Mouse (Mus musculus): Measurements from ENCODE around the gene Pias3. TPM values are rescaled to one million over a fixed set of nuclear protein-coding genes. Genes with fewer than 3 reads are reported as not detected.
"Not testable (repeated sequence)": the region's sequence is repeated elsewhere in the genome, so short reads cannot be mapped to it uniquely, and the experiment has no call there.

Pias3 gene
- polyA plus RNA-seq (2012; rRNA removed) = 45.8 and 47.6 TPM in 2 replicates

GRCm38 (mm10) chr3:96696198-96696765 lies at the start of gene Pias3:
Pias3 (plus strand) TSS chr3:96696384.
- DNase-seq (ENCODE audit: low spot score) = peak; percentile 79

GRCm38 (mm10) chr3:96647365-96647764 lies 48.8 kb upstream of the Pias3 start:
- no peak for DNase-seq (ENCODE audit: low spot score)

DNA sequence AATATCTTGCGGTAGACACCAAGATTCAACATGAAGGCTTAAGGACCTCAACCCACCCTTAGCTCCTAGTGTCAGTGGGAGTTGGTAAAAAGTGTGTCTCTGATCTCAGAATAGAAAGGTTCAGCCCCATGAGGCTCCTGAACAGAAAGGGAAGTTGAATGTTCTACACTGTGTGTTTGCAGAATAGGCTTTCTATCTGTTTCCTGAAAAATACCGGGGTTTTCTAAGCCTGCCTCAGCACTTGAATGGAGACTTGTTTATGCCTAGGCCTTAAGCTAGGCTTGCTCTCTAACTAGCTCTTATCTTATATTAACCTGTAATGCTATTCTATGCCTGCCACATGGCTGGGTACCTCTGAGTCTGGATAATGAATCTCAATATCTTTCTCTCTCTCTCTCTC lies 35.3 kb upstream of the Pias3 start:
- no peak for DNase-seq (ENCODE audit: low spot score)

DNA sequence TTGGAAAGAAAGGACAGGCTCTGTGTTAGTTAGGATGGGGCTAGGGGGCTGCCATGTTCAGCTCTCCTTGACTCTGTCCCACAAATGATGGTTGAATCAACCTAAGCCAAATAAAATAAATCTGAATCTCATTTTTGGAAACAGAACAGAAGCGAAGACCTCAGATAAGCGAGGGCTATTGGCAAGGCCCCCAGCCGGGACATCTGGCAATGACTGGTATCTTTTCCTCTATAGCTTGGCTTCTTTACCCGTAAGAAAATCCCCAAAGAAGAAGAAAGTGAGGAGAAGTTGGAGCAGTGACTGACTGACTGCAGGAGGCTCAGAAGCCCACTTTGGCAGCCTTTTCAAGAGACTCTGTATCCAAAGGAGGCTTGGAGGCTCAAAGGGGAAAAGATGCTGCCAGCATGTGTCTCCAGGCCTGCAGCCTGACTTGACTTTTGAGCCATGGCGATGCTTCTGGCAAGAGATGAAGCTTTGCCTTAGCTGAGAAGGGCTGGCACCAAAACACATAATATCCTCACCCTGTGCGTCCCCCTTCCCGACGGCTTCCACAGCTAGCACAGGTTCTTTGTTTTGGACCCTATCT lies 33.4 kb upstream of the Pias3 start:
- no peak for DNase-seq (ENCODE audit: low spot score)

- peak; percentile 56 for DNase-seq (ENCODE audit: low spot score)
Observed at GRCm38 (mm10) chr3:96663432-96664239, 32.5 kb upstream of the Pias3 start.

GRCm38 (mm10) chr3:96665732-96666363 lies 30.3 kb upstream of the Pias3 start:
- DNase-seq (ENCODE audit: low spot score) = not testable (repeated sequence)

- no peak for DNase-seq (ENCODE audit: low spot score)
Observed at GRCm38 (mm10) chr3:96666916-96667315, 29.3 kb upstream of the Pias3 start.

GRCm38 (mm10) chr3:96667316-96667715 lies 28.9 kb upstream of the Pias3 start:
- DNase-seq (ENCODE audit: low spot score) = no peak

GRCm38 (mm10) chr3:96668424-96669067 lies 27.6 kb upstream of the Pias3 start:
- DNase-seq (ENCODE audit: low spot score) = no peak

GRCm38 (mm10) chr3:96669727-96670468 lies 26.3 kb upstream of the Pias3 start, which contains the start of gene Ankrd35:
Ankrd35 (plus strand) TSS chr3:96670131.
- peak; percentile 49 for DNase-seq (ENCODE audit: low spot score)

- DNase-seq (ENCODE audit: low spot score) = no peak
Observed at GRCm38 (mm10) chr3:96671519-96671918, 24.7 kb upstream of the Pias3 start.

- DNase-seq (ENCODE audit: low spot score) = no peak
Observed at GRCm38 (mm10) chr3:96673514-96673913, 22.7 kb upstream of the Pias3 start.

GRCm38 (mm10) chr3:96674442-96674841 lies 21.7 kb upstream of the Pias3 start:
- DNase-seq (ENCODE audit: low spot score) = no peak

GRCm38 (mm10) chr3:96675171-96675570 lies 21.0 kb upstream of the Pias3 start:
- DNase-seq (ENCODE audit: low spot score) = no peak

- DNase-seq (ENCODE audit: low spot score) = no peak
Observed at GRCm38 (mm10) chr3:96675690-96676089, 20.5 kb upstream of the Pias3 start.

DNA sequence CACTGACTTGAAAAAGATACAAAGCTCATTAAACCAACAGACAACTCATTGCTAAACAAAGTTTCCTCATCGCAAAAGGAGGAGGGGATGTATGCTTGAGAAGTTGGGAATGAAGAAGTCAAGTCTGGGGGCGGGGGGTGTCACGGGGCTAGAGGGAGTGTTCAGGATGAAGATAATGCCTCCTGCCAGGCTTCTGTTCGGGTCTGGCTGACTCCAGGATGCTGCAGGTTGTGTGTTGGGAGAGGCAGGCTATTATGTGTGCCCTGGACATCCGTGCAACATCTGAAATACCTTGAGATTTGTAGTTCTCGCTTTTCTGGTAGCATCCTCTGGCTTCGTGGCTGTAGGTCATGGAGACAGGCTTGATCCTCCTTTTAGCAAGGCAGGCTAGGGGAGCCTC lies 17.7 kb upstream of the Pias3 start:
- DNase-seq (ENCODE audit: low spot score) = no peak

- peak; percentile 40 for DNase-seq (ENCODE audit: low spot score)
Observed at GRCm38 (mm10) chr3:96679159-96679674, 17.0 kb upstream of the Pias3 start.

GRCm38 (mm10) chr3:96680269-96680956 lies 15.8 kb upstream of the Pias3 start:
- DNase-seq (ENCODE audit: low spot score) = no peak

GRCm38 (mm10) chr3:96683496-96683895 lies 12.7 kb upstream of the Pias3 start:
- DNase-seq (ENCODE audit: low spot score) = no peak

GRCm38 (mm10) chr3:96684151-96684821 lies 11.9 kb upstream of the Pias3 start:
- DNase-seq (ENCODE audit: low spot score) = no peak
